Mouse (Mus musculus) 416B (cell line): ENCODE data around the gene Zfp280d.

ENCODE experiments used
- DNase-seq: peaks from one replicate; pipeline ENCODE4 v3.0.0; 2011; ENCODE audit warnings: low read depth

Zfp280d gene

GRCm38 (mm10) chr9:72274677-72275076 lies at the start of gene Zfp280d:
Gene Zfp280d, plus strand, starts transcription at chr9:72274860.
- DNase-seq, result peak; percentile 82

GRCm38 (mm10) chr9:72226536-72226935 lies 48.1 kb upstream of the Zfp280d start:
- DNase-seq, result no peak

- DNase-seq, result peak; percentile 71
These were observed 22.0 kb upstream of the Zfp280d start for GRCm38 (mm10) chr9:72252656-72253055.

- DNase-seq, result no peak
These were observed 19.4 kb upstream of the Zfp280d start for GRCm38 (mm10) chr9:72255227-72255626.

- no peak for DNase-seq
These were observed 18.0 kb upstream of the Zfp280d start for GRCm38 (mm10) chr9:72256646-72257045.

- DNase-seq, result peak; percentile 66
These were observed 14.3 kb upstream of the Zfp280d start for GRCm38 (mm10) chr9:72260337-72260736.

GRCm38 (mm10) chr9:72264859-72265258 lies 9.8 kb upstream of the Zfp280d start:
- no peak for DNase-seq

GRCm38 (mm10) chr9:72270146-72270545 lies 4.5 kb upstream of the Zfp280d start:
- peak; percentile 93 for DNase-seq

GRCm38 (mm10) chr9:72273646-72274410 lies 832 bp upstream of the Zfp280d start:
- DNase-seq, result no peak

GRCm38 (mm10) chr9:72275101-72275978 lies 680 bp downstream of the Zfp280d start:
- peak; percentile 74 for DNase-seq

GRCm38 (mm10) chr9:72275979-72276500 lies 1.4 kb downstream of the Zfp280d start:
- DNase-seq, result peak; percentile 64

GRCm38 (mm10) chr9:72276941-72277340 lies 2.3 kb downstream of the Zfp280d start:
- no peak for DNase-seq

- no peak for DNase-seq
These were observed 5.3 kb downstream of the Zfp280d start for GRCm38 (mm10) chr9:72279943-72280342.

- DNase-seq, result peak; percentile 51
These were observed 13.0 kb downstream of the Zfp280d start for GRCm38 (mm10) chr9:72287696-72288095.

- DNase-seq, result no peak
These were observed 13.6 kb downstream of the Zfp280d start for GRCm38 (mm10) chr9:72288210-72288609.

GRCm38 (mm10) chr9:72289094-72289493 lies 14.4 kb downstream of the Zfp280d start:
- DNase-seq, result no peak

- no peak for DNase-seq
These were observed 19.4 kb downstream of the Zfp280d start for GRCm38 (mm10) chr9:72294076-72294475.

- DNase-seq, result no peak
These were observed 35.1 kb downstream of the Zfp280d start for GRCm38 (mm10) chr9:72309765-72310164.

- no peak for DNase-seq
These were observed 58.6 kb downstream of the Zfp280d start for GRCm38 (mm10) chr9:72333221-72333620.

- DNase-seq, result peak; percentile 92
These were observed 61.4 kb downstream of the Zfp280d start for GRCm38 (mm10) chr9:72336069-72336468.

GRCm38 (mm10) chr9:72339119-72339518 lies 64.5 kb downstream of the Zfp280d start:
- peak; percentile 9 for DNase-seq

- no peak for DNase-seq
These were observed 69.2 kb downstream of the Zfp280d start for GRCm38 (mm10) chr9:72343844-72344243.

GRCm38 (mm10) chr9:72372359-72372758 lies 97.7 kb downstream of the Zfp280d start:
- peak; percentile 29 for DNase-seq
